Mouse (Mus musculus) embryonic facial prominence, embryonic 13.5 days (tissue): ENCODE results near the gene Oprm1. TPM values are rescaled to one million over a fixed set of nuclear protein-coding genes. Genes with fewer than 3 reads are reported as not detected.
"Not testable (repeated sequence)": the region's sequence is repeated elsewhere in the genome, so short reads cannot be mapped to it uniquely, and the experiment has no call there.

ENCODE experiments used
- ATAC-seq: fragments of 200-750 bp; cut with Nextera tagmentation; 2 replicates; pipeline ENCODE4 v1.8.0; 2017; ENCODE audit warnings: low read depth; ENCODE audit not compliant: insufficient number of reproducible peaks, insufficient read depth, low FRiP score, low TSS enrichment
- H3K27ac ChIP-seq: fragments of 300-500 bp; sonication (generic); 2 replicates; pipeline ENCODE4 v1.5.1; 2015; ENCODE audit warnings: moderate library complexity, mild to moderate bottlenecking, inconsistent platforms
- H3K27me3 ChIP-seq: fragments of 300-500 bp; sonication (generic); 2 replicates; pipeline ENCODE4 v1.6.1; 2015; ENCODE audit warnings: mild to moderate bottlenecking, inconsistent platforms
- H3K36me3 ChIP-seq: fragments of 300-500 bp; sonication (generic); 2 replicates; pipeline ENCODE4 v1.6.1; 2015; ENCODE audit warnings: mild to moderate bottlenecking, inconsistent platforms
- H3K4me1 ChIP-seq: fragments of 300-500 bp; sonication (generic); 2 replicates; pipeline ENCODE4 v1.6.1; 2015; ENCODE audit warnings: inconsistent platforms
- H3K4me2 ChIP-seq: fragments of 300-500 bp; sonication (generic); 2 replicates; pipeline ENCODE4 v1.6.1; 2015; ENCODE audit warnings: moderate library complexity, mild to moderate bottlenecking, inconsistent platforms
- H3K4me3 ChIP-seq: fragments of 300-500 bp; sonication (generic); 2 replicates; pipeline ENCODE4 v1.5.1; 2015; ENCODE audit warnings: mild to moderate bottlenecking, inconsistent platforms
- H3K9ac ChIP-seq: fragments of 300-500 bp; sonication (generic); 2 replicates; pipeline ENCODE4 v1.6.1; 2015; ENCODE audit warnings: mild to moderate bottlenecking, inconsistent platforms
- H3K9me3 ChIP-seq: fragments of 300-500 bp; sonication (generic); 2 replicates; pipeline ENCODE4 v1.6.1; 2016; ENCODE audit warnings: inconsistent platforms
- WGBS: fragments of 180-500 bp; shearing (Covaris S2); methylation state at CpG from one replicate; pipeline ENCODE4 v1.1.7; 2015; ENCODE audit warnings: mixed read lengths; 5-methylcytosine and 5-hydroxymethylcytosine counted together
- polyA plus RNA-seq: library from polyadenylated mRNA; unstranded; fragments of >200 nt; fragmentation: Nextera tagmentation; extraction: Ambion mirVana; gene quantifications from 2 replicates; pipeline ENCODE4 v1.2.1, GENCODE M21; 2015

The Oprm1 gene
- polyA plus RNA-seq, 1 experiment from 2014 or later, result not detected

DNA sequence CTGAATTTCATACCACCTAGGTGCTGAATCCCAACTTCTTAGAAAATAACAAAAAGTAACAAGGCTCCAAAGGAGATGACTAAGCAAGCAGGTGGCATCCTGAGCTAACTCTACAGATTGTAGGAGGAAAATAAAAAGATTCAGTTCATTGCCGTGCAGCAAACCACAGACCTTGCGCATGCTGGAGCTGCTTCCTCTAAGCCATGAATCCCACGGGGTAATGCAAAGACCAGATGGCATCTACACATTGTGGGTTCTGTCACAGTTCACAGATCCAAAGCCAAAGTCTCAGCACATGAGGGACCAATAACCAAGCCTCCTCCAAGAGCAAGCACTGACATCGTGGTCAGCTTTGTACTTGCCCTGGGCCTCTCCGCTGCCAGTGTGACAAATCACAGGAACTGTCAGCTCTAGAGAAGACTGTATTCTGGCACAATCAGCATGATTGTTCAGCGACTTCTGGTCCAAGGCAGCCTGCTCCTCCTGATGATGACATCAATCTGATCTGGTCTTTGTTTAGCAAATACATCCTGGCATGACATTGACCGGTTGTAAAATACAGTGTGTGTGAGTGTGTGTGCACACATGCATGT lies 90.0 kb downstream of the Oprm1 start:
- Histone ChIP-seq H3K4me1 (0 out of 2 replicates have a peak, but pooled peaks cover 4% of the 10 kb centered on the region), H3K4me3 (no peak overlapping the region), H3K36me3 (no peaks in the 10 kb centered on the region), H3K27ac (no peak overlapping the region), H3K27me3 (no peaks in the 10 kb centered on the region), H3K9me3 (no peaks in the 10 kb centered on the region), H3K9ac (no peak overlapping the region), H3K4me2 (no peak overlapping the region)
- no peak for ATAC-seq
- 41% methylated on average over 7 of the region's 7 CpGs for WGBS

DNA sequence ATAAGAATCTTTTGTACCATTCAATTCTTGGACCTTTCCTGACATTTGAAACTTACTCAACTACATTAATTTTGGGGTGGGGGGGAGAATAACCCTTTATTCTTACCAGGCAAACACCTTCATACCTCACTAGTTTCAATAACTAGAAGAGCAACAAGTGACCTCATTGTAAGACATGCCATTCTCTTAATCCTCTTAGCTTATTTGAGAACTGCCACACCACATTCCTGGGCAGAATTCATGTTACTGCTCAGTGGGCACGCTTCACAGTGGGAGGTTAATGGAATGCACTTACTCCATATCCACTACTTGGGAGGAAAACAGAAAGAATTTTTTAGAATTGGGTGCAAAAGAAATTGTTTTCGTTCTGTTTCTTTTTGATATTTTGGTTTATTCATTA lies 90.5 kb downstream of the Oprm1 start:
- Histone ChIP-seq H3K9me3 (no peaks in the 10 kb centered on the region), H3K4me2 (no peak overlapping the region), H3K4me3 (no peak overlapping the region), H3K4me1 (0 out of 2 replicates have a peak, but pooled peaks cover 4% of the 10 kb centered on the region), H3K36me3 (no peaks in the 10 kb centered on the region), H3K9ac (no peak overlapping the region), H3K27me3 (no peaks in the 10 kb centered on the region), H3K27ac (no peak overlapping the region)
- WGBS, result 68% methylated on average over 2 of the region's 2 CpGs
- ATAC-seq, result no peak

DNA sequence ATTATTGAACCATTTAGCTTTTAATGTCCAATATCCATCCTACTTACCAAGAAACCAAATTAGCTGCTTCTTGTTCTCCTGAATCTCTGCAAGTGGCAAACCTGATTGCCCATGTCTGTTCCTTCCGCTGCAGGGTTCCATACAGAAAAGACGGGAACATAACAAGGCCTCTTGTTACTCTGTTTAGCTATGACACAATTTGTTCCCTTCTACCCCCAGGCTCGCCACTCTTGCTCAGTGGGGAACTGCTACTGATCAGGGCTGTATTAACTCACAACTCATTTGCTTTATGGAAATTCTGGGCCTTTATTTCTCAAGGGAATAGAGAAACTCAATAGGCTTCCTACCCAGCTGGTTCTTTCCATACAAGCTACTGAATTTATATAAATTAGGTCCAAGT lies 97.5 kb downstream of the Oprm1 start:
- Histone ChIP-seq H3K27ac (no peak overlapping the region), H3K36me3 (no peaks in the 10 kb centered on the region), H3K9me3 (no peaks in the 10 kb centered on the region), H3K4me3 (no peak overlapping the region), H3K9ac (no peak overlapping the region), H3K27me3 (no peaks in the 10 kb centered on the region), H3K4me1 (no peaks in the 10 kb centered on the region), H3K4me2 (no peak overlapping the region)
- no peak for ATAC-seq
- 67% methylated on average over 3 of the region's 3 CpGs for WGBS

DNA sequence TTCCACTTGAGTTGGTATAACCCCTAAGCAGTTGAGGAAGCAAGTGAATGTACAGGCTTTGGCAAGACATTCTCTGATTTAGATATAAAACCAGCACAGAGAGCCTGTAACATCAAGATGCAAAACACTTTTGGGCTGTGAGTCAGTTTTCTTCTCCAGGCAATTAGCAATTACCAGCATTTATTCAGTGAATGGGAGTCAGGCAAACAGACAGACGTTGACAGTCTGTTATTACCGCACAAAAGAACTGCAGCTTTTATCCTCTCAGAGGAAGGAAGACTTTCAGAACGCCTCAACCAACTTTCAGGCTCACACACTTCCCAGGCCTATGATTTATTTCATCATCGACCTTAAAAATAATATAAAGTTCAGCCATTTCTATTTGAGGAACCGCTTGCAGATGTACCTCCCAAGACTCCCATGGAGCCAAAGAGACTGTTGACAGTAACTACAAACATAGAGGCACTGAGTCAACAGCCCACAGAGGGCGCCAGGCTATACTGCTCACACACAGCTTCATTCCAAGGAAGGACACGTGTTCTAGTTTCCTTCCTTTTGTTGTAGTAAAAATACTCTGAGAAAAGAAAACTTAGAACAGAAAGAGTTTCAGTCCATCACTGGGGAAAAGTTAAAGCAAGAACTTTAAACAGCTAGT lies 113.2 kb downstream of the Oprm1 start:
- Histone ChIP-seq H3K4me2 (no peak overlapping the region), H3K36me3 (no peaks in the 10 kb centered on the region), H3K27ac (no peak overlapping the region), H3K4me1 (no peaks in the 10 kb centered on the region), H3K9me3 (peaks cover 6% of the 10 kb centered on the region; the same call in 1 of the 2 replicates), H3K27me3 (no peaks in the 10 kb centered on the region), H3K9ac (no peak overlapping the region), H3K4me3 (no peak overlapping the region)
- 74% methylated on average over 7 of the region's 7 CpGs for WGBS
- ATAC-seq, result no peak

DNA sequence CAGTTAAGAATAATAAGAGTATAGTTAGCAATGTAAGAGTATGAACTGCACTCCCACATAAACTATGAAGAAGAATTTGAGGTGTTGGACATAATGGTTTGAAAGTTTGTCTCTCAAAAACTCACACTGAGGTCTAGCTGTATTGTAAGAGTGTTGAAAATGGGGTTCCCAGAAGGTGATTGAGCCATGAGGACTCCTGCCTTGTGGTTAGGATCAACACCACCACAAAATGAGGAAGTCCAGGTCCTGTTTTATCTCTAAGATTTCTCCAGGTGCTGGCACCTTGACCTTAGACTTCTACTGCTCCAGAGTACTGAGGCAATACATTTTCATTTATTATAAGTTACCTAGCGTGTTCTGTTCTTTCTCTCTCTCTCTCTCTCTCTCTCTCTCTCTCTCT lies 115.6 kb downstream of the Oprm1 start:
- no peak for ATAC-seq
- H3K4me3 ChIP-seq, result no peak overlapping the region

DNA sequence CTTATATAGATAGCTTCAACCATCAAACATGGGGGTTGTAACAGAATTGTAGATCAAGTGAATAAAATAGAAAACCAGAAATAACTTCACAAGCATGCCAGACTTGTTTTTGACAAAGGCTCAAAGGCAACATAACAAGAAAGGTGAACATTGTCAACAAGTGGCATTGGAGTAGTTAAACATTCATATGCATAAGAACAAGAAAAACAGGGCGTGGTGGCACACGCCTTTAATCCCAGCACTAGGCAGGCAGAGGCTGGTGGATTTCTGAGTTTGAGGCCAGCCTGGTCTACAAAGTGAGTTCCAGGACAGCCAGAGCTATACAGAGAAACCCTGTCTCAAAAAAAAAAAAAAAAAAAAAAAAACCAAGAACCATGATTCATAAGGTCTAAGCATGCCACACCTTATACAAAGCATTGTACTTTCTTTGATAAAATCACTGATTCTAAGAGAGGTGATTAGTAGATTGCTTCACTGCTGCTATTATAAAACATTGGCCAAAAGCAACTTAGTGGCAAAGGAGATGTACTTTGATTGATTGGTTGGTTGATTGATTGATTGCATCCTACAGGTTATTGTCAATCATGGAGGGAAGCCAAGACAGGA lies 120.1 kb downstream of the Oprm1 start:
- H3K4me3 ChIP-seq, result no peak overlapping the region
- no peak for ATAC-seq
- 90% methylated on average over 2 of the region's 2 CpGs for WGBS
- no peak overlapping the region for H3K9ac ChIP-seq
- H3K4me2 ChIP-seq, result no peak overlapping the region
- no peaks in the 10 kb centered on the region for H3K9me3 ChIP-seq
- H3K4me1 ChIP-seq, result no peaks in the 10 kb centered on the region
- no peaks in the 10 kb centered on the region for H3K27me3 ChIP-seq
- H3K27ac ChIP-seq, result no peak overlapping the region
- no peaks in the 10 kb centered on the region for H3K36me3 ChIP-seq

More for the DNA sequence above, 115.6 kb downstream of the Oprm1 start:
- H3K4me1 ChIP-seq, result no peaks in the 10 kb centered on the region
- H3K27me3 ChIP-seq, result no peaks in the 10 kb centered on the region
- no peak overlapping the region for H3K9ac ChIP-seq
- H3K4me2 ChIP-seq, result no peak overlapping the region
- 69% methylated on average over 1 of the region's 1 CpGs for WGBS
- no peaks in the 10 kb centered on the region; the same call in 1 of the 2 replicates for H3K9me3 ChIP-seq
- no peak overlapping the region for H3K27ac ChIP-seq
- H3K36me3 ChIP-seq, result no peaks in the 10 kb centered on the region

DNA sequence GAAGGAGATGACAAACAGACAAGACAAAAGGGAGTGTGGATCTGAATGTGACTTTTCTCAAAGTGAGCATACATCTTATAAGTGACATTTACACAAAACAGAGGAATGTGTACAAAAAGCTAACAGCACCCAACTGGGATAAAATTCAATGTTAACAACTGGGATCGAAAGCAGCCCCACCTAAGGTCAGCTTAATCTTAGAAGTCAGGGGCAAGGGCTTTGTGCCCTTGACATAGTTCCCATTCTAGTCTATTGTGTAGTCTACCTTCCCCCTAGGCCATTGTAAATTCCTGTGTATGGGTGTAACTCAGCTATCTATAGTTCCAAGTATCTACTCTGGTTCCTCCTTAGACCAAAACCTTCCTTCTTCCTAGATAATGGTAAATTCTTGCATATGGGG lies 123.7 kb downstream of the Oprm1 start:
- H3K36me3 ChIP-seq, H3K4me1 ChIP-seq, ATAC-seq, H3K4me3 ChIP-seq, H3K9ac ChIP-seq, H3K27me3 ChIP-seq, H3K27ac ChIP-seq, H3K4me2 ChIP-seq, H3K9me3 ChIP-seq: not testable (repeated sequence)
- WGBS, result 91% methylated on average over 1 of the region's 1 CpGs

DNA sequence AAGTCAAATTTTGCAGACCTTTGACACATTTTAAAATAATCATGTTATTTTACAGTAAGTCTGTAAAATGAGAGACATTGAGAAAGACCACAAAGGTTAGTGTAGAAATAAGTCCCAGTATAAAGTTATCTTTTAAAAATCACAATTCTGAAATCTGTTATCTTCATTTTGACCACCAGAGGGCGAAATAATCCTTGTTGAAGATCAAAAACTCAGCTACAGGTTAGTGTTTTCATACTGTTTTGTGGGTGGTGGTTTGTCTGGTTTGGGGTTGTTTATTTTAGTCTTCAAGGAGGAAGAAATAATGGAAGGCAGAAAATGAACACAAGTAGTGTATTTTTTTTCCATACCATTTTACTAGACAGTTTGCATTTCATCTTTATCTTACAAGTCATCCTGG lies 127.2 kb downstream of the Oprm1 start:
- Histone ChIP-seq H3K27ac (no peak overlapping the region), H3K4me3 (no peak overlapping the region), H3K4me1 (peaks cover 4% of the 10 kb centered on the region; the same call in 1 of the 2 replicates), H3K36me3 (no peaks in the 10 kb centered on the region), H3K9me3 (no peaks in the 10 kb centered on the region), H3K4me2 (no peak overlapping the region), H3K27me3 (no peaks in the 10 kb centered on the region), H3K9ac (no peak overlapping the region)
- 2% methylated on average over 1 of the region's 1 CpGs for WGBS
- no peak for ATAC-seq

DNA sequence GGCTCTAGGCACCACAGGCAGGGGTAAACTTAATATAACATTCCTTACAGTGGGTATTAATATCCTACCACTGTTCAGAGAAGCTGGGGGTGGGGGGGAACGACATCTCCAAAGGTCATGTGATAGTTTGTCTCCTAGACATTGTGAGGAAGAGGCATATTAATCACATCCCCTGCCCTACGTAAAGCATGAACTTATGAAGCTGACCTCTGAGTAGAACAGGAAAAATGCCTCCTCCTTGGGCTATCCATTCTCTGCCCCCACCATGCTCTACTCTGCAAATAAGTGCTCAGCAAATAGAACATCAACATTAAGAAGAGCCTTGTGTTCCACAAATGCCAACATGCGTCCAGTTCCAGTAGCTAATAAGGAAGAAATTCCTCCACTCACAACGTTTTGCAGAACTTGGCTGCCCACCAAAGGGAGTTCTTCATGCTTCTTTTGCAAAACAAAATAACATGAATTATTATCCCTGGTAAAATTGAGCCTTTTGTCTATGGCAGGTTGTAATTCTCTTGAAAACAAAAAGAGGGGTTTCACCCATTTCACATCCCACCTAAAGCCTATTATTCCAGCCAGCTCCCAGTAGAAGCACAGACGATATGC lies 131.4 kb downstream of the Oprm1 start:
- 63% methylated on average over 5 of the region's 5 CpGs for WGBS

DNA sequence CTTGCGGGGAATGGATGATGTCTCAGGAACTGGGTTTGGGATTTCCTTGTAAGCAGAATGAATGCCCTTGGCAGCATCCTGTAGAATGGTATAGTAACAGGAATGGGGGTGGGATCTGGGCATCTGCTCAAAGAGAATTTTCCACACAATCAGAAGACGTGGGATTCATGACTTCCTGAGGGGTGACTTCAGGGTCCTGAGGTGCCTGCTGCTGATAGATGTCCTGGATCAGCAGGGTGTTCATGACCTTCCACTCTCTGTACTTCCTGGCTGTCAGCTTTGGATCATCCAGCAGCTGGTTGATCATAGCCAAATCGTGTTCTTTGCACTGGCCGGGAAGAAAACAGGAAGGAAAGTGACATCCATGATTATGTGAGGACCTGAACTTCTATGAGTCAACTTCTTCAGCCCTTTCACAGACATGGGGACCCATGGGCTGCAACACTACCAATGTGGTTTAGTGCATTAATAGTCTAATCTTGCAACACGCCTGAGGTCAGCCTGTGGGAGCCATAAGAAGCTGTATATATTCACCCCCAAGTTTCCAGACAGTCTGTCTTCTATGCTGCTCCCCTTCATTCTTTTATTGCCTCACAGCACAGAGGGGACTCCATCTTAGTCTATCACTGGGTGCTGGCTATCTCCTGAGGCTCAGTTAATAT lies 132.2 kb downstream of the Oprm1 start:
- no peak overlapping the region for H3K9ac ChIP-seq
- no peak overlapping the region for H3K4me3 ChIP-seq
- no peak for ATAC-seq
- no peaks in the 10 kb centered on the region for H3K27me3 ChIP-seq
- WGBS, result 80% methylated on average over 5 of the region's 5 CpGs
- no peaks in the 10 kb centered on the region for H3K36me3 ChIP-seq
- H3K4me1 ChIP-seq, result peaks cover 4% of the 10 kb centered on the region; the same call in 1 of the 2 replicates
- H3K9me3 ChIP-seq, result no peaks in the 10 kb centered on the region
- no peak overlapping the region for H3K4me2 ChIP-seq
- no peak overlapping the region for H3K27ac ChIP-seq

More for the DNA sequence above, 131.4 kb downstream of the Oprm1 start:
- Histone ChIP-seq H3K4me1 (peaks cover 4% of the 10 kb centered on the region; the same call in 1 of the 2 replicates), H3K36me3 (no peaks in the 10 kb centered on the region), H3K9me3 (no peaks in the 10 kb centered on the region), H3K27ac (no peak overlapping the region), H3K27me3 (no peaks in the 10 kb centered on the region), H3K4me3 (no peak overlapping the region), H3K9ac (no peak overlapping the region), H3K4me2 (no peak overlapping the region)
- ATAC-seq, result no peak

DNA sequence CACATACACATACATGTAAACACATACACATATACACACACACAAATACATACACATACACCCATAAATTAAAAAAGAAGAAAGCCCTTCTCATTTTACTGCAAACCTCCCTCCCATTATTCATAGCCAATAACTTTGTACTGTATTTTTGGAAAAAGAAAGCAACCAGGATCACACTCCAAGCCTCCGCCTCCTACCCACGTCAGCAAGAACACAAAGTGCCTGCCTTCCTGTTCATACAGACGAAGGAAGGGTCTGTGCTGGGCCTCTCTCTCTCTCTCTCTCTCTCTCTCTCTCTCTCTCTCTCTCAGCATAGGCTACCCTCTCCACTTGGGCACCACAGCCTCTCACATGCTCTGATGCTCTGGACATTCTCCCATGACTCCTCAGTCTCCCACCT lies 137.5 kb downstream of the Oprm1 start:
- no peak overlapping the region for H3K4me3 ChIP-seq
- H3K36me3 ChIP-seq, result no peaks in the 10 kb centered on the region
- 71% methylated on average over 3 of the region's 3 CpGs for WGBS
- no peaks in the 10 kb centered on the region for H3K4me1 ChIP-seq
- H3K9me3 ChIP-seq, result no peaks in the 10 kb centered on the region
- H3K27me3 ChIP-seq, result no peaks in the 10 kb centered on the region
- no peak for ATAC-seq
- H3K27ac ChIP-seq, result no peak overlapping the region
- no peak overlapping the region for H3K4me2 ChIP-seq
- no peak overlapping the region for H3K9ac ChIP-seq
